Mouse (Mus musculus) mammary gland, adult 2 months (tissue): ENCODE measurements around the gene Sval1. TPM values are rescaled to one million over a fixed set of nuclear protein-coding genes. Genes with fewer than 3 reads are reported as not detected.

Source experiments
- polyA plus RNA-seq: library from polyadenylated mRNA; depleted of rRNA; stranded (reverse); fragments of >200 nt; gene quantifications from 2 replicates; pipeline ENCODE4 v1.2.3, GENCODE M21; 2012; ENCODE audit warnings: low replicate concordance; rRNA removed

Gene Sval1
- not detected in 2 replicates for polyA plus RNA-seq

GRCm38 (mm10) chr6:41951330-41951729, at the start of gene Sval1:
Gene Sval1 (plus strand): TSS chr6:41951630.

GRCm38 (mm10) chr6:41967840-41968239, 16.4 kb downstream of the Sval1 start, which contains the start of gene Sval3:
Gene Sval3 (plus strand): TSS chr6:41968140.

Other genes with a start within 250 kb of the Sval1 start
- gene Kel, start 247.3 kb upstream of the Sval1 start, polyA plus RNA-seq, result 0.14 TPM in 1 of 2 replicates, not detected in the other
- gene Olfr459, start 176.5 kb upstream of the Sval1 start, polyA plus RNA-seq, result not detected in 2 replicates
- gene Pip, start 104.1 kb upstream of the Sval1 start, polyA plus RNA-seq, result not detected in 2 replicates
- gene Sval2, start 98.6 kb upstream of the Sval1 start, polyA plus RNA-seq, result not detected in 2 replicates
- gene Sval3, start 16.5 kb downstream of the Sval1 start, polyA plus RNA-seq, result not detected in 2 replicates
- gene Sva, start 86.8 kb downstream of the Sval1 start, polyA plus RNA-seq, result not detected in 2 replicates
- not detected in 2 replicates for gene Tas2r139, start 189.3 kb downstream of the Sval1 start, polyA plus RNA-seq